Mouse (Mus musculus): ENCODE data around the gene Ocm. TPM values are rescaled to one million over a fixed set of nuclear protein-coding genes. Genes with fewer than 3 reads are reported as not detected.

Ocm gene
- total RNA-seq, 2 experiments from 2014 or later: not detected

Other genes starting within 250 kb of the Ocm start
- gene Eif2ak1, start 208.9 kb downstream of the Ocm start, total RNA-seq (2021): 10 to 100 TPM; 18.6 to 20.4 TPM
- not detected for gene Ankrd61, start 129.0 kb downstream of the Ocm start, total RNA-seq (2021)
- gene Aimp2, start 116.8 kb downstream of the Ocm start, total RNA-seq (2021): 10 to 100 TPM; 34.1 to 38.5 TPM
- gene Pms2, start 116.7 kb downstream of the Ocm start, total RNA-seq (2021): 1 to 10 TPM; 3.6 to 4.1 TPM
- gene Gm42421, start 98.5 kb downstream of the Ocm start, total RNA-seq (2021): not detected
- under 1 TPM; 0.11 to 0.19 TPM for gene Rsph10b, start 93.6 kb downstream of the Ocm start, total RNA-seq (2021)
- 10 to 100 TPM; 30.4 to 30.5 TPM for gene Ccz1, start 11.8 kb downstream of the Ocm start, total RNA-seq (2021)
- 10 to 100 TPM; 26.0 to 27.2 TPM for gene Lmtk2, start 73.8 kb upstream of the Ocm start, total RNA-seq (2021)
- gene Bhlha15, start 163.6 kb upstream of the Ocm start, total RNA-seq (2021): not detected
- gene Tecpr1, start 196.9 kb upstream of the Ocm start, total RNA-seq (2021): 10 to 100 TPM; 27.0 to 31.8 TPM
- 100 to 1,000 TPM; 129 to 137 TPM for gene Bri3, start 217.8 kb upstream of the Ocm start, total RNA-seq (2021)